Mouse (Mus musculus): ENCODE data around the gene Ccdc142. TPM values are rescaled to one million over a fixed set of nuclear protein-coding genes. Genes with fewer than 3 reads are reported as not detected.

The Ccdc142 gene
- total RNA-seq, 1 experiment: 4.6 TPM

GRCm38 (mm10) chr6:83068221-83068620 is 33.2 kb upstream of the Ccdc142 start:
- H3K4me3 ChIP-seq (ENCODE audit: insufficient read depth in 1 of 2, low read depth in 1 of 2, low read length in 2 of 2, poor library complexity in 1 of 2, severe bottlenecking in 1 of 2): peak overlapping the region in 1 of 2 experiments; percentile 43; a peak in 2 of 4 replicates
- no peaks in the 10 kb centered on the region for H3K36me3 ChIP-seq (ENCODE audit: control insufficient read depth, insufficient read depth, low read length, poor library complexity, severe bottlenecking)
- peaks cover 0 to 3% of the 10 kb centered on the region in 2 experiments; a peak in 1 of 4 replicates for H3K4me1 ChIP-seq (ENCODE audit: control insufficient read depth in 2 of 2, insufficient read depth in 2 of 2, low read length in 2 of 2, poor library complexity in 1 of 2)
- H3K27ac ChIP-seq (ENCODE audit: insufficient read depth, low read depth, low read length, poor library complexity, severe bottlenecking): no peak overlapping the region
- no peaks in the 10 kb centered on the region for H3K9me3 ChIP-seq (ENCODE audit: control insufficient read depth, insufficient read depth, low read depth, low read length)
- DNase-seq (ENCODE audit: low read depth, low spot score): no peak
- TF ChIP-seq MAFK (IDR thresholded peaks at IDR 0.05; ENCODE audit: insufficient read depth, low read depth, low read length): no peak
- no peak for TF ChIP-seq ZC3H11A (IDR thresholded peaks at IDR 0.05; ENCODE audit: borderline replicate concordance, low read depth, low read length)
- TF ChIP-seq CHD2 (IDR thresholded peaks at IDR 0.05; ENCODE audit: low read depth, low read length): no peak
- no peak for TF ChIP-seq HCFC1 (IDR thresholded peaks at IDR 0.05; ENCODE audit: borderline replicate concordance, insufficient read depth, low read length)
- TF ChIP-seq ZNF384 (IDR thresholded peaks at IDR 0.05; ENCODE audit: low read depth, low read length): 0 out of 2 replicates have a peak, but pooled peaks have one; percentile 32
- H3K9ac ChIP-seq (ENCODE audit: insufficient read depth, low read depth, low read length, poor library complexity, severe bottlenecking): no peak overlapping the region
- in situ Hi-C loops (cut with MboI; ENCODE audit: low sequenced_read_pairs in 2 of 2, unreplicated experiment in 2 of 2): loop anchor here (25.0 kb wide), 2 partner anchors 644 to 1519 kb away; partner anchors contain the start of genes Cyp26b1 (in 1 of the 2) and Vax2 (in 1 of the 2)

GRCm38 (mm10) chr6:83068706-83069487 is 32.5 kb upstream of the Ccdc142 start:
- H3K27ac ChIP-seq (ENCODE audit: insufficient read depth, low read depth, low read length, poor library complexity, severe bottlenecking): no peak overlapping the region
- no peak for DNase-seq (ENCODE audit: low read depth, low spot score)
- in situ Hi-C loops (cut with MboI; ENCODE audit: low sequenced_read_pairs in 2 of 2, unreplicated experiment in 2 of 2): loop anchor here (25.0 kb wide), 2 partner anchors 643 to 1518 kb away; partner anchors contain the start of genes Cyp26b1 (in 1 of the 2) and Vax2 (in 1 of the 2)
- no peak for TF ChIP-seq ZC3H11A (IDR thresholded peaks at IDR 0.05; ENCODE audit: borderline replicate concordance, low read depth, low read length)
- TF ChIP-seq HCFC1 (IDR thresholded peaks at IDR 0.05; ENCODE audit: borderline replicate concordance, insufficient read depth, low read length): no peak
- no peak for TF ChIP-seq CHD2 (IDR thresholded peaks at IDR 0.05; ENCODE audit: low read depth, low read length)
- no peak for TF ChIP-seq MAFK (IDR thresholded peaks at IDR 0.05; ENCODE audit: insufficient read depth, low read depth, low read length)
- TF ChIP-seq ZNF384 (IDR thresholded peaks at IDR 0.05; ENCODE audit: low read depth, low read length): no peak
- no peaks in the 10 kb centered on the region for H3K36me3 ChIP-seq (ENCODE audit: control insufficient read depth, insufficient read depth, low read length, poor library complexity, severe bottlenecking)
- peaks cover 0 to 3% of the 10 kb centered on the region in 2 experiments; a peak in 1 of 4 replicates for H3K4me1 ChIP-seq (ENCODE audit: control insufficient read depth in 2 of 2, insufficient read depth in 2 of 2, low read length in 2 of 2, poor library complexity in 1 of 2)
- H3K9ac ChIP-seq (ENCODE audit: insufficient read depth, low read depth, low read length, poor library complexity, severe bottlenecking): no peak overlapping the region
- peak overlapping the region; percentile 43 to 62 for H3K4me3 ChIP-seq (ENCODE audit: insufficient read depth in 1 of 2, low read depth in 1 of 2, low read length in 2 of 2, poor library complexity in 1 of 2, severe bottlenecking in 1 of 2)
- H3K9me3 ChIP-seq (ENCODE audit: control insufficient read depth, insufficient read depth, low read depth, low read length): no peaks in the 10 kb centered on the region

- in situ Hi-C loops (cut with MboI; ENCODE audit: low sequenced_read_pairs in 2 of 2, unreplicated experiment in 2 of 2): loop anchor here (5.0 to 25.0 kb wide), 3 partner anchors 643 to 1518 kb away; partner anchors contain the start of genes Vax2 (in 2 of the 2) and Cyp26b1 (in 1 of the 2)
- TF ChIP-seq CHD2 (IDR thresholded peaks at IDR 0.05; ENCODE audit: low read depth, low read length): no peak
- TF ChIP-seq ZNF384 (IDR thresholded peaks at IDR 0.05; ENCODE audit: low read depth, low read length): no peak
- TF ChIP-seq MAFK (IDR thresholded peaks at IDR 0.05; ENCODE audit: insufficient read depth, low read depth, low read length): no peak
- no peak for TF ChIP-seq ZC3H11A (IDR thresholded peaks at IDR 0.05; ENCODE audit: borderline replicate concordance, low read depth, low read length)
- TF ChIP-seq HCFC1 (IDR thresholded peaks at IDR 0.05; ENCODE audit: borderline replicate concordance, insufficient read depth, low read length): no peak
- H3K27ac ChIP-seq (ENCODE audit: insufficient read depth, low read depth, low read length, poor library complexity, severe bottlenecking): no peak overlapping the region
- no peak overlapping the region for H3K9ac ChIP-seq (ENCODE audit: insufficient read depth, low read depth, low read length, poor library complexity, severe bottlenecking)
- H3K4me3 ChIP-seq (ENCODE audit: insufficient read depth in 1 of 2, low read depth in 1 of 2, low read length in 2 of 2, poor library complexity in 1 of 2, severe bottlenecking in 1 of 2): peak overlapping the region; percentile 47 to 62
- DNase-seq (ENCODE audit: low read depth, low spot score): no peak
- peaks cover 0 to 3% of the 10 kb centered on the region in 2 experiments; a peak in 1 of 4 replicates for H3K4me1 ChIP-seq (ENCODE audit: control insufficient read depth in 2 of 2, insufficient read depth in 2 of 2, low read length in 2 of 2, poor library complexity in 1 of 2)
- no peaks in the 10 kb centered on the region for H3K36me3 ChIP-seq (ENCODE audit: control insufficient read depth, insufficient read depth, low read length, poor library complexity, severe bottlenecking)
- no peaks in the 10 kb centered on the region for H3K9me3 ChIP-seq (ENCODE audit: control insufficient read depth, insufficient read depth, low read depth, low read length)
Observed at GRCm38 (mm10) chr6:83069488-83070246, 31.7 kb upstream of the Ccdc142 start.

GRCm38 (mm10) chr6:83070247-83070310 is 31.3 kb upstream of the Ccdc142 start, which contains the start of gene Tlx2:
Gene Tlx2 (minus strand): TSS chr6:83070293.
- Histone ChIP-seq H3K9ac (ENCODE audit: insufficient read depth, low read depth, low read length, poor library complexity, severe bottlenecking) (no peak within 1 kb of the TSS), H3K9me3 (ENCODE audit: control insufficient read depth, insufficient read depth, low read depth, low read length) (no peaks in the 10 kb centered on the region), H3K4me1 (ENCODE audit: control insufficient read depth in 2 of 2, insufficient read depth in 2 of 2, low read length in 2 of 2, poor library complexity in 1 of 2) (peaks cover 0 to 3% of the 10 kb centered on the region in 2 experiments; a peak in 1 of 4 replicates), H3K4me3 (ENCODE audit: insufficient read depth in 1 of 2, low read depth in 1 of 2, low read length in 2 of 2, poor library complexity in 1 of 2, severe bottlenecking in 1 of 2) (peak within 1 kb of the TSS; percentile 47 to 62), H3K27ac (ENCODE audit: insufficient read depth, low read depth, low read length, poor library complexity, severe bottlenecking) (no peak within 1 kb of the TSS), H3K36me3 (ENCODE audit: control insufficient read depth, insufficient read depth, low read length, poor library complexity, severe bottlenecking) (no peaks in the 10 kb centered on the region)
- in situ Hi-C loops (cut with MboI; ENCODE audit: low sequenced_read_pairs in 2 of 2, unreplicated experiment in 2 of 2): loop anchor here (5.0 to 25.0 kb wide), 3 partner anchors 642 to 1517 kb away; partner anchors contain the start of genes Vax2 (in 2 of the 2) and Cyp26b1 (in 1 of the 2)
- TF ChIP-seq CHD2 (IDR thresholded peaks at IDR 0.05; ENCODE audit: low read depth, low read length) (no peak), HCFC1 (IDR thresholded peaks at IDR 0.05; ENCODE audit: borderline replicate concordance, insufficient read depth, low read length) (no peak), MAFK (IDR thresholded peaks at IDR 0.05; ENCODE audit: insufficient read depth, low read depth, low read length) (no peak), ZNF384 (IDR thresholded peaks at IDR 0.05; ENCODE audit: low read depth, low read length) (no peak), ZC3H11A (IDR thresholded peaks at IDR 0.05; ENCODE audit: borderline replicate concordance, low read depth, low read length) (no peak)
- DNase-seq (ENCODE audit: low read depth, low spot score): no peak
